Mouse (Mus musculus) E14TG2a.4 (cell line): Measurements from ENCODE around the gene Foxo4.

Experiments used
- CTCF ChIP-seq: conservative IDR thresholded peaks from 2 replicates; pipeline ENCODE4 v1.5.1; 2014; ENCODE audit warnings: low read length
- NANOG ChIP-seq: IDR thresholded peaks from 2 replicates; pipeline ENCODE4 v1.6.1; 2014; ENCODE audit warnings: borderline replicate concordance, low read length, mixed read lengths
- POU5F1 ChIP-seq: IDR thresholded peaks from 2 replicates; pipeline ENCODE4 v1.6.1; 2014; ENCODE audit warnings: low read length, borderline replicate concordance

- TF ChIP-seq CTCF, result no peak
- no peak for TF ChIP-seq POU5F1
- no peak for TF ChIP-seq NANOG
Observed at GRCm38 (mm10) chrX:101273875-101274738, 19.8 kb downstream of the Foxo4 start, which contains the start of gene Med12.
